Mouse (Mus musculus) olfactory bulb, adult 2 months (tissue): ENCODE measurements around the gene Ace3.

Experiments
- CTCF ChIP-seq: fragments of 200-500 bp; IDR thresholded peaks from 2 replicates; pipeline ENCODE4 v1.5.1; 2012; ENCODE audit warnings: low read depth, mild to moderate bottlenecking, low read length, moderate library complexity; ENCODE audit not compliant: insufficient read depth
- POLR2A ChIP-seq: fragments of 200-500 bp; IDR thresholded peaks from 2 replicates; pipeline ENCODE4 v1.6.1; 2012; ENCODE audit warnings: mild to moderate bottlenecking, low read depth, low read length, moderate library complexity; ENCODE audit not compliant: insufficient read depth

DNA sequence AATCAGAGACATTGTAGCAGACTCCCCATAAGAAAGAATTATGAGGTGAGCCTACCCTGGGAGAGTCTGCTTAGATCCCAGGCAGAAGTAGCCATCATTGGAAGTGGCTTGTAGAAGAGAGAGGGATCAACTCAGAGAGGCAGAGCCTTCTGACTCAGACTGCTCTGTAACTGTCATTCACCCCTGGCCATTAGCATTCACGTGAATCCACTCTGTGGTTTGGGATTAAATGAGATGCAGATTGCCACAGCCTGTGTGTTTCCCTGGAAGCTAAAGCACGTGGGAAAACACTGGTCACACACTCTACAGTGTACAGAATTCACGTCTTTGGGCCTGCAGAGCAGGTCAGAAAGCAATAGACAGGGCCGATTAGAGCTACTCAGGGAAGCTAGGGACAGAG is 10.0 kb upstream of the Ace3 start:
- TF ChIP-seq CTCF: no peak
- TF ChIP-seq POLR2A: no peak
